Mouse (Mus musculus) embryo, embryonic 11 days (tissue): ENCODE results near the gene Sycp2.
A peak's percentile ranks its signal among the peaks of the same experiment; 100 is the strongest.
"Not testable (repeated sequence)": the region's sequence is repeated elsewhere in the genome, so short reads cannot be mapped to it uniquely, and the experiment has no call there.

ENCODE experiments used
- DNase-seq: peaks from one replicate; pipeline ENCODE4 v3.0.0-alpha.2; 2015

Gene Sycp2

GRCm38 (mm10) chr2:178413481-178414260, 6.2 kb upstream of the Sycp2 start:
- peak; percentile 44 for DNase-seq

DNA sequence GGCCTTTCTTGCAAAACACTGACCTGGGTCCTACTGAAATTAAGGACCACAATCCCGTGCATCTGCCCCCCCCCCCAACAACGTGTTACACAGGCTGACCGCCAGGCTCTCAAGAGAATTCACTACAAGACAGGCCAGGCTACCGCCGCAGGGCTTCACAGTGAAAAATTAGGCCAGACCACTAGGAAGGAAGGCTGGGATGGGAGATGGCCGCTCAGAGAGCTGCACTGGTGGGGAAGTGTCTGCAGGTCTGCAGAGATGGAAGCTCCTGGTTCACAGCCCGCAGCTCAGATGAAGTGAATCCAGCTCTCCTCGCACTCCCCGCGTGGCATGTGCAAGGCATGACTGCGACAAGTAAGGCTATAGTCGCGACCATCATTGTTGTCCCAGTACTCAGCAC, 5.6 kb upstream of the Sycp2 start:
- no peak for DNase-seq

GRCm38 (mm10) chr2:178412598-178412997, 5.1 kb upstream of the Sycp2 start:
- DNase-seq = no peak

DNA sequence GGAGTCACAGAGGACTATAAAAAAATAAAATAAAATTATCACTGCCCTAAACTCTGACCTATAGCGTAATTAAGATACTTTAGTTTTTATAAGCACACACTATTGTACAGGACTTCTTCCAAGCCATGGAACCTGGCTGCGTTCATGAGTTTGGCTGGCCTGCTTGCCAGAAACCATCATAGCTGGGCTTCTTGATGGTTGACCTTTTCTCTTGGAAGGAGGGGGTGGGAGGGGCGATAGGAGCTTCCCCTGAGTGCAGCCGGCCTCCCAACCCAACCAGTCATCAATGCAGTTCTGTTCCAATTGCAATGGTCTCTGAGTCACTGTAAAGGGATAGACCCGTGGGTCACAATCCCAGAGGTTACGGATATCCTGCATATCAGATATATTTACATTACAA, 2.8 kb upstream of the Sycp2 start:
- no peak for DNase-seq

GRCm38 (mm10) chr2:178409024-178409423, 1.5 kb upstream of the Sycp2 start:
- DNase-seq = no peak

GRCm38 (mm10) chr2:178342597-178342996, 64.9 kb downstream of the Sycp2 start:
- DNase-seq = no peak

DNA sequence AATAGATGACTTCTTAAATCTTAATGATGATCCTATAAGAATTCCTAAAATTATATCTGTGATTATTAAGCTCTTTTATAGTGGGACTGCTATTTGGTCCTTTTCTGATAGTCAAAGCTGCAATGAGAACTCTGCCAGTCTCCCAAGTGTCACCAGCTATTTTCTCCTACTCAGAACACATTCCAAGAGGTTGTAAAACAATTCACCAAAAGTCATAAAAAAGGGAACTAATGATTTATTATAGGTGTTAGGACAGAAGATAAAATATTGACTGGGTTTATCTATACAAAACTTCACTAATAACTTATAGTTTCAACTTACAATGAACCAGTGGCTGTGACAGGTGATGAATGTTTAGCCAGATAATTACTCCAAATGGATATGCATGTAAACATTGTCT, 65.4 kb downstream of the Sycp2 start:
- DNase-seq = not testable (repeated sequence)

DNA sequence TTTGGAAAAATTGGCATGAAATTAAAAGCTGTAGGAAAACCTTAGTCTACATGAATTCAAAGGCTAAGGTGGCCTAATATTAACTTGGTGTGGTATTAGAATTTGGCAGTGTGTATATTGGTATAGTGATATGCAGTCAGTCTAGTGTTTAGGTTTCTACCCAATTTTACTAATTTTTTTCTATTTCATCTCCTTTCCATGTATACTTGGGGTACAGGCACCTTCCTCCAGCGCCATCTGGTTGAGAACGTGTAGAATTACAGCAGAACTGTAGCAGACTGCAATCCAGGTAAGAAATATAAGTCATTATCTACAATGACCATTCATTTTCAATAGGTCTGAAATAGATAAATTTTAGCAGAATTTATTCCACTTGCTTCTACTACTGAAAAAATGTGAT, 68.4 kb downstream of the Sycp2 start:
- DNase-seq = peak; percentile 30

GRCm38 (mm10) chr2:178337878-178338277, 69.6 kb downstream of the Sycp2 start:
- DNase-seq = peak; percentile 45

DNA sequence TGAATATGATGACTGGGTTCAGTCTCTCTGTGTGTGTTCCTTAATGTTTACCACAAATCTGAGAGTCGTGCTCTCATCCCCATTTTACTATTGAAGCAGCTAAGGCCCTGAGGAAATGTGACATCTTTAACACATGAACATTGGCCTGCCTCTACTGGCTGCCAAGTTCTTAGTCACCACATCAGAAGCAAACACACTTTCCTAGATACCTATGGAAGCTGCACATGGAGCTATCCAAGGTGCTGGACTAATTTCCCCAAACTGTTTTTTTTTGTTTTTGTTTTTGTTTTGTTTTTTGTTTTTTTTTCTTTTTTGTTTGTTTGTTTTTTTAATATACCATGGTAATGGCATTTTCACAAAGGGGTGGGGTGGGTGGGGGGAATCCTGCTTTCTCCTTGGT, 77.5 kb downstream of the Sycp2 start:
- DNase-seq = peak; percentile 36

DNA sequence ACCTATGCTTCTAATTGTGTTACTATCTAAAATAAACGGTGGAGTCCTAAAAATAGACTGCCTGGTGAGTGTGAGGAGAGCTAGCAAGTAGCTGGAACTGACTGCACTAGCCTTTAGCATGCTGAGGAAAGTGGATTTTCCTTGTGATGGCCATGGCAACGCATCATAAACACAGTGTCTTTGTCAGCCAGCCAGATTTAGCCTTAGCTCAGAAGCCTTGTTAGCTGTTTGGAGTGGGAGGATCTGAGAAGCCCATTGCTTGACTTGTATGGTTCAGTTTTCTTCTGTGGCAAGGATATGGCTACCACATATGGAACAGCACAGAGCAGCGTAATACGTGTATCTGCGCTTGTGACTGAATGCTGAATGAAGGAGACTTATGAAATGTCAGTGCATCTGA, 77.9 kb downstream of the Sycp2 start:
- no peak for DNase-seq

GRCm38 (mm10) chr2:178327466-178328040, 79.9 kb downstream of the Sycp2 start:
- peak; percentile 82 for DNase-seq

DNA sequence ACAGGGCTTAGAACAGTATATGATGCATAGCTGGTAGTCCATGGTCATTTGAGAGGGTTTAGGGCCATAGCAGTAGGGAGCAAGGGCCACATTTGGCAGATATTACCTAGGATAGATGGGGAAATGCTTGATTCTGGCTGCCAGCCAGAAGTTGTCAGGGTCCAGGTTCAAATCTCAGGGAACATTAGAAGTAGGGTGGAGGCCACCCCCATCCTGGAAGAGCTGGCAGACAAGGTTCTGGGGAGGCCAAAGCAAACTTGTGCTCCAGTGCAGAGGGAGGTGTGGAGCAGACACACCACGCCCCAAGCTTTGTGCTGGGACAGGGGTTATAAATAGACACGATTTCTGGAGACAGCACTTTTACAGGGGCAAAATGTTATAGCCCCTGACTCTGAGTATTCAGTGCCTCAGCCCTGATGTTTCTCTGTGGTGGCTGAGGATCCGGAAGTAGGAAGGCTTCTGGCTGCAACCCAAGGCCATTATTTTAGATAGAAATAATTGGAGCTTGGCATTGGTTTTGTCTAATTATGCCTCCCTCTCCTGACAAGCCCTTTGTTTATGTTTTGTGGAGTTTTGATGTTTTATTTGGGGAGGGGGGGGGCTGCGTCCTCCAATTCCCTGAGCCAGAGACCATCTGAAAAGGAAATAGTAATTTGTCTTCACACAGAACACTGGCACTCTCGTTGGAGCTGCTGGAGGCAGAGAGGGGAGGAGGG, 80.6 kb downstream of the Sycp2 start:
- DNase-seq = no peak

DNA sequence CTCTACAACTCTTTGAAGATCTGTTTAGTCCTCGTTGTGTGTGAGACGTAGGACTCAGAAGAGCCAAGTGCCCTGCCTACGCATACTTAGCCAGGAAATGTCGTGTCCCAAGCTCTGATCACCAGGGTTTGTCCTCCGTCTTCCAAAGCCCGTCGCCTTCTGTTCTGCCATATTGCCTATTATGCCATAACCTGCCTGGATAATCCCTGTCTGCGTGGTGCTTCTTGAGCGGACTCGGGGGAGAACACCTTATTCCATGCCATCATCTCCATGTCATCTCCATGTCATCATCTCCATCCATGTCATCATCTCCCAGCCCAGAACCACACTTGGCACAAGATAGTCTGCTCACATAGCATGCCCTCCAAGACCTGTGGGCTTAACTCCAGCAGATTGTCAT, 81.4 kb downstream of the Sycp2 start:
- no peak for DNase-seq

GRCm38 (mm10) chr2:178324818-178325217, 82.7 kb downstream of the Sycp2 start:
- DNase-seq = no peak

DNA sequence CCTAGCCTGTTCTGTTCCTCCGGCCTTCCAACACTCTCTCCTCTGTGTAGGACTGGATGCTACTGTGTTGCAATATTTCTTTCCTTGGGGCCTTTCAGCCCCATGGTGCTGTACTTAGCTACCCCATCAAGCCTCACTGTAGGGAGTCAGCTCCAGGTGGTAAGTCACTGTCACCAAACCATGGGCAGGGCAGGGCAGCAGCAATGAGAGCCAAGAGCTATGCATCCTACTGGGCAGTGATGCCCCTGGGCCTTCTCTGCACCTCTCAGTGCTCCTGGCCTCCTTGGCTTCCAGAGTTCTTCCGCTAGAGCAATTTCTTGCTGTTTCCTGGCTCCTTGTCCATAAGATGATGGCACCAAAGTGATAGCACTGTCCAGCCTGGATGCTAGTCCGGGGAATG, 83.1 kb downstream of the Sycp2 start:
- DNase-seq = no peak

DNA sequence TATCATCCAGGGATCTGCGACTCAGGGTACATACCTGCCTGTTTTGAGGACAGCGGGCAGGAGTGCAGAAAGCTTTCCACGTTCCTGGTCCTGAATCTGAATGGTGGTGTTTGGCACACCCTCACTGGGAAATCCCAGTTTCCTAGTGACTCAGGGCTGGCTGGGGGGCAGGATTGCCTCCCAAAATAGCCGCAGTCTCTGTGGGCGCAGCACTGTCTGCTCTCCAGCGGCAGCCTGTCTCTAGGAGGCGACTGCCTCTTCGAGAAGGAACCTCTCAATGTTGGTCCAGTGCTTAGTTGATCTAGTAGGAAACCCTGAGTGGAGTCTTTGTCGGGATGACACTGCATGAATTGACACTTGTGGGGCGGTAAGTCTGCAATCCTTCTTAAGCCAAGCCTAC, 86.2 kb downstream of the Sycp2 start:
- no peak for DNase-seq

GRCm38 (mm10) chr2:178319766-178320165, 87.7 kb downstream of the Sycp2 start:
- DNase-seq = no peak

GRCm38 (mm10) chr2:178316281-178316680, 91.2 kb downstream of the Sycp2 start:
- no peak for DNase-seq

GRCm38 (mm10) chr2:178313539-178313938, 93.9 kb downstream of the Sycp2 start:
- DNase-seq = no peak

- DNase-seq = no peak
These were observed 102.8 kb downstream of the Sycp2 start for GRCm38 (mm10) chr2:178304669-178305068.

DNA sequence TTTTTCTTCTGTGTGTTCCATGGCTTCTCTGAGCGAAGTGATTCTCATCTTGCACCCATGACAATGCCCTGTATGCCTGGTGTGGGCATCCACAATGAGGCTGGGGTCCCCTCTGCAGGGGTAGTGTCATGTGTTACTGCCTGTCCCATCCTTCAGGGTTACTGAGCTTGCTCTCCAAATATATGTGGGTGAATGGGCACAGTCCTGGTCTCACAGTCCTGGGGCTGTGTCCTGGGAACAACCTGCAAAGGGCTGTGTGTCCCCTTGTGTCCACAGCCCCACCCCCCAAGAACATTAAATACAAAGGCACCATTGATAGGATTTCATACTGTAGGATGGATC, 103.3 kb downstream of the Sycp2 start:
- DNase-seq = no peak

GRCm38 (mm10) chr2:178303453-178304187, 103.9 kb downstream of the Sycp2 start:
- peak; percentile 72 for DNase-seq
